Mouse (Mus musculus) liver, embryonic 12.5 days (tissue): ENCODE results near the gene Ncln. TPM values are rescaled to one million over a fixed set of nuclear protein-coding genes. Genes with fewer than 3 reads are reported as not detected.
A peak's percentile ranks its signal among the peaks of the same experiment; 100 is the strongest.
"Not testable (repeated sequence)": the region's sequence is repeated elsewhere in the genome, so short reads cannot be mapped to it uniquely, and the experiment has no call there.

Experiments used
- ATAC-seq: fragments of 200-750 bp; cut with Nextera tagmentation; 2 replicates; pipeline ENCODE4 v1.8.0; 2017; ENCODE audit warnings: moderate number of reproducible peaks, mild to moderate bottlenecking, moderate library complexity
- H3K27ac ChIP-seq: fragments of 300-500 bp; sonication (generic); 2 replicates; pipeline ENCODE4 v1.5.1; 2016; ENCODE audit warnings: mild to moderate bottlenecking
- H3K27me3 ChIP-seq: fragments of 300-500 bp; sonication (generic); replicated peaks from 2 replicates; pipeline ENCODE4 v1.6.1; 2016; ENCODE audit warnings: mild to moderate bottlenecking, moderate library complexity
- H3K36me3 ChIP-seq: fragments of 300-500 bp; sonication (generic); 2 replicates; pipeline ENCODE4 v1.6.1; 2016; ENCODE audit warnings: mild to moderate bottlenecking, moderate library complexity
- H3K4me1 ChIP-seq: fragments of 300-500 bp; sonication (generic); 2 replicates; pipeline ENCODE4 v1.6.1; 2016
- H3K4me2 ChIP-seq: fragments of 300-500 bp; sonication (generic); 2 replicates; pipeline ENCODE4 v1.6.1; 2016; ENCODE audit warnings: mild to moderate bottlenecking, moderate library complexity
- H3K4me3 ChIP-seq: fragments of 300-500 bp; sonication (generic); 2 replicates; pipeline ENCODE4 v1.5.1; 2016; ENCODE audit warnings: mild to moderate bottlenecking, moderate library complexity
- H3K9ac ChIP-seq: fragments of 300-500 bp; sonication (generic); 2 replicates; pipeline ENCODE4 v1.6.1; 2016; ENCODE audit warnings: mild to moderate bottlenecking, moderate library complexity
- H3K9me3 ChIP-seq: fragments of 300-500 bp; sonication (generic); replicated peaks from 2 replicates; pipeline ENCODE4 v1.6.1; 2016; ENCODE audit warnings: mild to moderate bottlenecking, moderate library complexity
- WGBS: fragments of 180-500 bp; shearing (Covaris S2); methylation state at CpG from one replicate; pipeline ENCODE4 v1.1.7; 2016; ENCODE audit not compliant: insufficient replicate concordance; 5-methylcytosine and 5-hydroxymethylcytosine counted together
- polyA plus RNA-seq: library from polyadenylated mRNA; unstranded; fragments of >200 nt; fragmentation: Nextera tagmentation; extraction: Ambion mirVana; gene quantifications from 2 replicates; pipeline ENCODE4 v1.2.1, GENCODE M21; 2016

Ncln gene
- polyA plus RNA-seq, 1 experiment from 2014 or later, result 62.7 TPM

DNA sequence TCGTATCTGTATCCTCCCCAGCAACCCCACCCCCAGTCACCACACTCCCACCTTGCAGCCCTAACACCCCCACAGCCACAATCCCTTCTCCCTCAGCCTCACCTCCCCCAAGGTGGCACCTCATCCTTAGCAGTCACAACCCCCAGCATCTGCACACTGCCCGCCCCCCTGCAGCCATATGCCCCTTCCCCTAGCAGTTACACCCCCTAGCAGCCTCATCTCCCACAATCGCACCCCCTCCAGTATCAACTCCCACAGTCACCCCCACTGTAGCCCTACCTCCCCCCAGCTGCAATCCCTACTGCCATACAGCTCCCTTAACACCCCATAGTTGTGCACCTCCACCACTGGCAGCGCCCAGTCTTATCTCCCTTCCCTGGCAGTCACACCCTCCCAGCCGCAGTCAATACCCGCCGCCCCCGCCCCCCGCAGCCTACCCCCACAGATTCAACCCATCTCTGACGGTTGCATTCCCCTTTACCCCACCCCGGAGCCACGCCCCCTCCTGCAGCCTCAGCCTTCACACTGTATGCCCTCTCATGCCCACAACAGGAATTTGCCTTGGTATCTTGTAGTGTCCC is 39.1 kb downstream of the Ncln start:
- WGBS, result 22% methylated on average over 12 of the region's 12 CpGs
- no peak overlapping the region for H3K9ac ChIP-seq
- peaks cover 99% of the 10 kb centered on the region for H3K27me3 ChIP-seq
- H3K36me3 ChIP-seq, result no peaks in the 10 kb centered on the region
- H3K4me1 ChIP-seq, result peaks cover 11% of the 10 kb centered on the region
- no peak overlapping the region for H3K27ac ChIP-seq
- H3K4me2 ChIP-seq, result no peak overlapping the region
- no peaks in the 10 kb centered on the region for H3K9me3 ChIP-seq
- peak; percentile 28; the same call in 1 of the 2 replicates for ATAC-seq
- H3K4me3 ChIP-seq, result no peak overlapping the region

DNA sequence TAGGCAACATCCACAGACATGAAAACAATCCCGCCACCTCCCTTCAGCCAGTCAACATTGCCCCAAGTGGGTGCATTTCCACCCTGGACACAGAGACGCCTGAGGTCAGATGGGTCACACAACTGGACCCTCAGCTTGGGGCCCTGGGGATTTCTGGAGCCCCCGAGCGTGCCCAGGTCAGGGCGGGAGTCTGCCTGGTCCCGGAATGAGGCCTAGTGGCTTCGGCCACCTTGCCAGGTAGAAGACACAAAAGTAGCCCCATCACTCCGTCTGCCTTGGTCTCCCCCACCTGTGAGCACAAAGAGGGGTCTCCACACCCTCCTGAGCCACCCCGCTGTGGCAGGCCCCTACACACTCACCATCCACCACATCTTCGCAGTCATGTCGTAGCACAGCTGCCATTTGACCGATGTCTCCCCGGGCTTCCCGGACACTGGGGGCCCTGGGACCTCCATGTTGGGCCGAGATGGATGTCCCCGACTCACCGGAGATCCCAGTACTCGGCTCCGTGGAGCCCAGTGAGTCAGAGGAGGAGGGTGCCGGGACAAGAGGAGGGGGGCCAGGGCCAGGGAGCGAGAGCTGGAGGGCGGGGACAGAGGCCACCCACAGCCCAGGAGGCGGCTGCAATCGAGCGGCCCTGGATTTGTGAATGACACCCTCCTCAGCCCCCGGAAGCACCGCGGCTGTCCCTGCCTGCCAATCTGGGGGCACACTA is 40.9 kb downstream of the Ncln start, which contains the start of gene Nfic:
Gene Nfic, minus strand, starts transcription at position 455 of the 715 bp plus-strand sequence.
- H3K4me3 ChIP-seq, result no peak within 1 kb of the TSS
- ATAC-seq, result no peak

DNA sequence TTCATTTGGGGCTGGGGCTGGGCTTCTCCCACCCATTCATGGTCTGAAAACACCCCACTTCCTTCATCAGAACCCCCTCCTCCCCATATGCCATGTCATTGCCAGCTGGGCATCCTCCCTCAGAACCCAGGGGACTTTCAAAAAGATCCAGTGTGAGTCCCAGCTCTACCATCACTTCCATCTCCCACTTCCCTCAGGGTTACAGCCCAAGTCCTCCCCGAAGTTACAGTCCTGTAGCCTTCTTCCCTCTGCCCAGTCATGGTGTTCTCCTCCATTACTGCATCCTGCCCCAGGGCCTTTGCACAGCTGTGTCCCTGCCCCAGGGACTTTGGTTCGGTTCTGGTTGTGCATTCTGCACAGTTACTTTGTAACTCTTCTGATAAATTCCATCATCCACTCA is 42.1 kb downstream of the Ncln start:
- Histone ChIP-seq H3K4me3 (no peak overlapping the region), H3K27me3 (peaks cover 91% of the 10 kb centered on the region), H3K4me2 (no peak overlapping the region), H3K9ac (no peak overlapping the region), H3K4me1 (peaks cover 6% of the 10 kb centered on the region), H3K27ac (no peak overlapping the region), H3K36me3 (no peaks in the 10 kb centered on the region), H3K9me3 (no peaks in the 10 kb centered on the region)
- no peak for ATAC-seq
- WGBS, result 50% methylated on average over 2 of the region's 2 CpGs

More for the DNA sequence above, 40.9 kb downstream of the Ncln start, which contains the start of gene Nfic:
- H3K27ac ChIP-seq, result no peak within 1 kb of the TSS
- peaks cover 6% of the 10 kb centered on the region for H3K4me1 ChIP-seq
- no peaks in the 10 kb centered on the region for H3K9me3 ChIP-seq
- no peaks in the 10 kb centered on the region for H3K36me3 ChIP-seq
- 56% methylated on average over 28 of the region's 28 CpGs for WGBS
- H3K27me3 ChIP-seq, result peaks cover 99% of the 10 kb centered on the region
- H3K9ac ChIP-seq, result no peak within 1 kb of the TSS
- H3K4me2 ChIP-seq, result no peak within 1 kb of the TSS

GRCm38 (mm10) chr10:81452947-81453288 is 43.3 kb downstream of the Ncln start:
- no peak overlapping the region for H3K4me3 ChIP-seq
- ATAC-seq, result no peak
- H3K27ac ChIP-seq, result no peak overlapping the region
- peaks cover 6% of the 10 kb centered on the region for H3K4me1 ChIP-seq
- no peaks in the 10 kb centered on the region for H3K9me3 ChIP-seq
- WGBS, result 5% methylated on average over 14 of the region's 14 CpGs
- peaks cover 83% of the 10 kb centered on the region for H3K27me3 ChIP-seq
- no peak overlapping the region for H3K9ac ChIP-seq
- H3K4me2 ChIP-seq, result no peak overlapping the region
- H3K36me3 ChIP-seq, result no peaks in the 10 kb centered on the region

DNA sequence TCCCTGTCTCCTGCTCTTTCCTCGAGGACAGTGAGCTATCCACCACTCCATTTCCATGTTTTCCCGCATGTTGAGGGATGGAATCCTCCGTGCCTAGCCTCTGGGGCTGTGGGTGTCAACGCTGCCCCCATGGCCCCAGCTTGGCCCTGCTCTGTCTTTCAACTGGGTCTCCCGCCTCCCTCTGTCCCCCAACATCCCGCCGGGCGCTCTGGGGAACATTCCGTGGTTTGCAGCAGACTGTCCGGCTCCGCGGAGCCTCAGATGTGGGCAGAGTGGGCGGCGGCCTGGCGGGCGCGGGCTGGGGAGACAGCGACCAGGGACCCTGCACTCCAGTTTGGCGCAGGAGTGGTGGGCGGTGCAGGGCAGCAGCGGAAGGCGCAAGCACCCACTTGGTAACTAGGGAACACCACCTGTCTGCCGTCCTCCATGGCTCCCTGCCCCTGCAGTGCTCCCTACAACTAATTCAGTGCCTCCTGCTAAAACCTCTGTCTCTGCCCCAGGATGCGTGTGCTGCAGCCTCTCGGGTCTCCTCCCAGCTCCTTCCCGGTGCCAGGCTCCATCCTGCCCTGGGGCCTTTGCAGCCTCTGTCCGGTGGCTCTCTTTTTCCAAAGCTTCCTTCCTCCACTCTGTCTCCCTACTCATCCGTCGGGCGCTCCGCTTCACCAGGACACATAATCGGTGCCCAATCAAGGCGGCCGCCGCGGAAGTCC is 43.8 kb downstream of the Ncln start:
- Histone ChIP-seq H3K4me1 (peaks cover 6% of the 10 kb centered on the region), H3K9ac (no peak overlapping the region), H3K27ac (no peak overlapping the region), H3K9me3 (no peaks in the 10 kb centered on the region), H3K27me3 (peaks cover 78% of the 10 kb centered on the region), H3K4me3 (no peak overlapping the region), H3K4me2 (no peak overlapping the region), H3K36me3 (no peaks in the 10 kb centered on the region)
- 8% methylated on average over 36 of the region's 36 CpGs for WGBS
- ATAC-seq, result no peak

GRCm38 (mm10) chr10:81451365-81451745 is 44.8 kb downstream of the Ncln start:
- Histone ChIP-seq H3K36me3 (no peaks in the 10 kb centered on the region), H3K9me3 (no peaks in the 10 kb centered on the region), H3K4me1 (no peaks in the 10 kb centered on the region), H3K27ac (no peak overlapping the region), H3K4me3 (no peak overlapping the region), H3K27me3 (peaks cover 68% of the 10 kb centered on the region), H3K9ac (no peak overlapping the region), H3K4me2 (no peak overlapping the region)
- WGBS, result 44% methylated on average over 6 of the region's 6 CpGs
- ATAC-seq, result no peak

GRCm38 (mm10) chr10:81450641-81451364 is 45.4 kb downstream of the Ncln start:
- H3K9ac ChIP-seq, result no peak overlapping the region
- H3K4me2 ChIP-seq, result no peak overlapping the region
- no peaks in the 10 kb centered on the region for H3K4me1 ChIP-seq
- H3K4me3 ChIP-seq, result no peak overlapping the region
- H3K9me3 ChIP-seq, result no peaks in the 10 kb centered on the region
- 42% methylated on average over 9 of the region's 9 CpGs for WGBS
- H3K36me3 ChIP-seq, result no peaks in the 10 kb centered on the region
- no peak for ATAC-seq
- H3K27ac ChIP-seq, result no peak overlapping the region
- H3K27me3 ChIP-seq, result peaks cover 62% of the 10 kb centered on the region

GRCm38 (mm10) chr10:81450140-81450539 is 46.1 kb downstream of the Ncln start:
- no peaks in the 10 kb centered on the region for H3K9me3 ChIP-seq
- no peaks in the 10 kb centered on the region for H3K36me3 ChIP-seq
- H3K9ac ChIP-seq, result no peak overlapping the region
- H3K4me2 ChIP-seq, result no peak overlapping the region
- 0 out of 2 replicates have a peak, but pooled peaks have one; percentile 13 for ATAC-seq
- no peaks in the 10 kb centered on the region for H3K4me1 ChIP-seq
- H3K27me3 ChIP-seq, result peaks cover 55% of the 10 kb centered on the region
- 3% methylated on average over 7 of the region's 7 CpGs for WGBS
- no peak overlapping the region for H3K4me3 ChIP-seq
- H3K27ac ChIP-seq, result no peak overlapping the region

- not testable (repeated sequence) for H3K4me3 ChIP-seq, H3K4me2 ChIP-seq, H3K9me3 ChIP-seq, ATAC-seq, H3K4me1 ChIP-seq, H3K9ac ChIP-seq, H3K27ac ChIP-seq, H3K36me3 ChIP-seq
- WGBS, result 23% methylated on average over 2 of the region's 2 CpGs
- peaks cover 27% of the 10 kb centered on the region for H3K27me3 ChIP-seq
These were observed 50.7 kb downstream of the Ncln start for GRCm38 (mm10) chr10:81445516-81445915.

DNA sequence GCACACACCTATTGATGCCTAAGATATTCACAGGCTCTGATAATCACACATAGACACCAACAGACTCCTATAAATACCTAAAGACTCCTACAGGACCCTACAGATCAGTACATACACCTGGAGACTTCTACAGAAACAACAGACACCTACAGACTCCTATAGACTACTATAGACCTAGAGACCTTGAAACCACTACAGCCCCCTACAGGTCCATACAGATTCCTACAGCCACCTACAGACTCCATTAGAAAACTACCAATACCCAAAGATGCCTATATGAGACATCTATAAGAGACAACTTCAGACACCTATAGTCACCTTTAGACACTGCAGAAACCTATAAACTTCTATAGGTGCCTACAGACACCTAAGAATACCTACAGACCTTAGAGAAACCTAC is 55.2 kb downstream of the Ncln start:
- Histone ChIP-seq H3K9ac (no peak overlapping the region), H3K27ac (no peak overlapping the region), H3K4me1 (no peaks in the 10 kb centered on the region), H3K4me3 (no peak overlapping the region), H3K4me2 (no peak overlapping the region), H3K9me3 (no peaks in the 10 kb centered on the region), H3K27me3 (peaks cover 18% of the 10 kb centered on the region; the same call in 1 of the 2 replicates), H3K36me3 (no peaks in the 10 kb centered on the region)
- ATAC-seq, result no peak
